Mouse (Mus musculus) MEL-GATA-1-ER (cell line): Measurements from ENCODE around the gene Rpgrip1l.
A peak's percentile ranks its signal among the peaks of the same experiment; 100 is the strongest.

Source experiments
- DNase-seq: peaks from one replicate; pipeline ENCODE4 v3.0.0-alpha.2; 2012; ENCODE audit warnings: low read depth; ENCODE audit errors: extremely low read depth

Gene Rpgrip1l

GRCm38 (mm10) chr8:91212948-91213347 lies 100.1 kb downstream of the Rpgrip1l start:
- no peak for DNase-seq

GRCm38 (mm10) chr8:91209658-91210057 lies 103.4 kb downstream of the Rpgrip1l start:
- no peak for DNase-seq

DNA sequence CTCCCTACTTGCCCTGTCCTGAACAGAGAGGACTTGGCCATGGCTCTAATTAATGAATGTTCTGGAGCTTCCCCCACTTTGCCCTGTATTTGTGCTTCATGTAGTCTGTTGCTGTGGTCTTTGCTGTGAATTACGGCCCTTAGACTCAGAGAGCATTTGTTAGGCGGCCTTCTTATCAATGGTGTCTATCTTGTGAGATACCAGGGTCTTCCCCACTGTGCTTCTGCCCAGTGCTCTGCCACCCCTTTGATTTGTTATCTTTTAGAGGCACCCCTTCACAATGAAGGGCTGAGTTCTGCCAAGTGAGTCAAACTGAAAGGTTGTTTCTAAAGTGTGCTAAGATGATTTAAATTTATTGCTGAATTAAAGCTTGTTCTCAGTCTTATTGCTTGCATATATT lies 105.4 kb downstream of the Rpgrip1l start:
- no peak for DNase-seq

DNA sequence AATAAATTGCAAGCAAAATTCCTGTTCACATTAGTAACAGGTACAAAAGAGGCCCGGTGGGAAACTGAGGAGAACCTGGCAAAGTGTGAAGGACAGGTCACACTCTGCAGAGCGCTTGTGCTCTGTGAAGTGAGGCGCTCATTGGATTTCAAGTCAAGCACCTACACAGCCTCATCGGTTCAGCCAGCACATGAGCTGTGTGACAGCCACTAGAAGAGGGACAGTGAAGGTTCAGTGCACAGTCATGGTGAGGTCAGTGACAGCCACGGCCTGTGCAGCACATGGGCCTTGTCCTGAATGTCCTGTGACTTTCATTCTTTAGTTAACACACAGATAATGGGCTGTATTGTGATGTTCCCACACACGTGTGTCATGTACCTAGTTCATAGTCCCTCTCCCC lies 107.2 kb downstream of the Rpgrip1l start:
- DNase-seq, result no peak

DNA sequence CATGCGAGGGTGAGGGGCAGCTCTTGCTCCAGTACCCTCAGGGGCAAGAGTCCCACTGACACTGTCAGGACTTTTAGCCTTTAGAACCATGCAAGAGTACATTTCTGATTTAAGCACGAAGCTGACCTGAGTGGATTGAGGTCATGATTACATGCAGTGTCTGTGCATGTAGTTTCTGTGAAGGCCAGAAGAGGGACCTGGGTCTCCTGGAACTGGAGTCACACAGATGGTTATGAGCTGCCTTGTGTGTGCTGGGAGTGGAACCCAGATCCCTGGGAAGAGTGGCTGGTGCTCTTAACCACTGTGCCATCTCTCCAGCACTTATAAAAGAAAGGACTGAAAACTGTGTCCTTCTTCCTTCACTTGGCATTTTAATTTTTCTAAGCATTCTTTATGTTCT lies 111.9 kb downstream of the Rpgrip1l start:
- DNase-seq, result no peak

- DNase-seq, result no peak
Observed at GRCm38 (mm10) chr8:91199876-91200275, 113.2 kb downstream of the Rpgrip1l start, which contains the start of gene Aktip. Aktip (minus strand) TSS chr8:91199976.

DNA sequence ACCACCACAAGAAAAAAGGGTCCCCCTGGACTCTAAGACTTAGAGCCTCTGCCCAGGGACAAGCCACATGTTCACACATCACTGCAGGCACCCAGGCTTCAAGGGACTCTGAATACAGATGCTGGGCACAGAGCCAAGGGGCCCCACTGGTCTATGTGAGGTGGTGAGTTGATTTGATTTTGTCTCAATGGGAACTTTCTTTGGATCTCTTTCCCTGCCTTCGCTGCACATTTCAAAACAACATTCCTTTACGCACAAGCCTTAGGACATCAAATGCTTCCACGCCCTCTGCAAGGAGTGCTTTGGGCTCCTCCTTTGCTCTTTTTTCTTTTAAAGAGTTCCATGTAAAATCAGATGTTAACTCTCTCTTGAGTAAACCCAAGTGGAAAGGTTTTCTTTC lies 115.0 kb downstream of the Rpgrip1l start:
- DNase-seq, result no peak

GRCm38 (mm10) chr8:91197233-91197632 lies 115.8 kb downstream of the Rpgrip1l start:
- DNase-seq, result no peak

- no peak for DNase-seq
Observed at GRCm38 (mm10) chr8:91196661-91197060, 116.4 kb downstream of the Rpgrip1l start.

DNA sequence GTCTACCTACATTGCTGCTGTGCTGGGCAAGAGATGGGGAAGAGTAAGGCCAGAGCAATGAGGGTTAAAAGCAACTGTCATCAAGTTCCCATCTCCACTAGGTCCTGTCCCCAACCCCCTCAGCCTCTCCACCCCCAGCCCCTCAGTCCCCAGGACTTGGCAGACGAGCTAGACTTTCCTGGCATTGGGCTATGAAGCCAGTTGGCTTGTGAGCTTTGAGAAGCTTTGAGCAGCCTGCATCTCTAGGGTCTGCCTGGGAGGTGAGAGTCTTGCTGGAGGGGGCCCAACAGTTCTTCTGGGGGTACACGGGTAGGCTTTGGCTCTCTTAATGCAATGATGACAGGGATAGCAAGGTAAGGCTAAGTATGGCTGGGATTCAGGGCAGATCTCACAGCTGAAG lies 119.0 kb downstream of the Rpgrip1l start:
- DNase-seq, result no peak

GRCm38 (mm10) chr8:91192941-91193340 lies 120.1 kb downstream of the Rpgrip1l start:
- no peak for DNase-seq

GRCm38 (mm10) chr8:91190816-91191340 lies 122.2 kb downstream of the Rpgrip1l start:
- no peak for DNase-seq

GRCm38 (mm10) chr8:91188152-91188551 lies 124.9 kb downstream of the Rpgrip1l start:
- no peak for DNase-seq

- DNase-seq, result no peak
Observed at GRCm38 (mm10) chr8:91186372-91186771, 126.7 kb downstream of the Rpgrip1l start.

GRCm38 (mm10) chr8:91177708-91178107 lies 135.4 kb downstream of the Rpgrip1l start:
- DNase-seq, result no peak

DNA sequence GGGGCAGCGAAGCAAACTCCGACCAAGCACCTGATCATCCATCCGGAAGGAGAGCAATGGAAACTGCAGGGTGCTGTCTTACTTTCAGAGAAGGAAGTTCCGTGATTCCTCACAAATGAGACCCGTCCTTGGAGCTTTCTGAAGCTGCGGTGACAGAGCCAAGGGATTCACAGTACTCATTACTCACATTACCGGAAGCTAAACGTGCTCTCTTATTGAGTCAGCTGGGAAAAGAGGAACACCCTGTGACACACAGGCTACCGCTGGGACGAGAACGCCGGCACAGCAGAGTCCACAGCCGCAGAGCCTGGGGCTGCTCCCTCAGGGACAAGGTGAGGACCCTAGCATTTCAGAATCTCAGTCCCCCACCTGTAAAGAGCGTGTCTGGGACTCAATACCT lies 136.9 kb downstream of the Rpgrip1l start:
- DNase-seq, result peak; percentile 66

- no peak for DNase-seq
Observed at GRCm38 (mm10) chr8:91171605-91172004, 141.5 kb downstream of the Rpgrip1l start.

DNA sequence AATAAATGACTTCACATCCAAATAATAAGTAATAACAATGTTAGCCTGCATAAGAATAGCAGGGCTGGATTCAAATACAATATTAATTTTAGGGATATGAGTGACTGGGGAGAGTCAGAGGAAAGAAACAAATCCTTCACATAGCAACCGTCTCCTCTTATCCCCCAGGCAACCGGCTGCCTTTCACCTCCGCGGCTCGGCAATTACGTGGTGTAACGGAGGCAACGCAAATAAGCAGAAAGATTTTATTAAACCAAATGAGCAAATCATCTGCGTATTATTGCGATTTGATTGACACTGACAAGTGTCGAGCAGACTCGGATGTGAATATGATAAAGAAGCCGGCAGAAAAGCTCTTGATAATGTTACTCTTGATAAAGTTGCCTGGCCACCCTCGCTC lies 142.1 kb downstream of the Rpgrip1l start:
- DNase-seq, result no peak

GRCm38 (mm10) chr8:91170152-91170551 lies 142.9 kb downstream of the Rpgrip1l start:
- no peak for DNase-seq
